Mouse (Mus musculus) bone marrow macrophage, adult 2 months (primary cell): ENCODE data around the gene Zfp618.

Source experiments
- CTCF ChIP-seq: IDR thresholded peaks from 2 replicates; pipeline ENCODE4 v1.5.1; 2012; ENCODE audit warnings: low read depth, mild to moderate bottlenecking, low read length, moderate library complexity
- POLR2A ChIP-seq: IDR thresholded peaks from 2 replicates; pipeline ENCODE4 v1.6.1; 2012; ENCODE audit warnings: mild to moderate bottlenecking, low read depth, low read length, borderline replicate concordance

- TF ChIP-seq CTCF (no peak), POLR2A (no peak)
These were observed 103.3 kb downstream of the Zfp618 start for GRCm38 (mm10) chr4:63068499-63069175.
